Mouse (Mus musculus): ENCODE measurements around the gene Ndufs3. TPM values are rescaled to one million over a fixed set of nuclear protein-coding genes. Genes with fewer than 3 reads are reported as not detected.
"Not testable (repeated sequence)": the region's sequence is repeated elsewhere in the genome, so short reads cannot be mapped to it uniquely, and the experiment has no call there.

The Ndufs3 gene
- total RNA-seq, 2 experiments from 2014 or later, result 752 to 790 TPM

DNA sequence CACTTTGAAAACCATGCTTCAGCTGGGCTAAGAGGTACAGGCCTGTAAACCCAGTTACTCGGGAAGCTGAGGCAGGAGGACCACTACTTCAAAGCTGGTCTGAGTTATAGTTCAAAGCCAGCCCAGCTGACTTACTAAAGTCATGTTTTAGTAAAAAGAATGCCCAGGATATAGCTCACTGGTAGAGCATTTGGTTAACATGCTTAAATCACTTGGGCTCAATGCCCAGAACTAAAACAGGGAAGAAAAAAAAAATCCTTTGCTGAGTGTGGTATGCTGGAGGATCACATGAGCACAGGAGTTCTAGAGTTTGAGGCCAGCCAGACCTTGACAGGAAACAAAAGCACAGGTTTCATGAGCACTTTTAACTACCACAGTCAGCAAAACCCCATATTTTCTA is 7.0 kb upstream of the Ndufs3 start:
- no peak for DNase-seq

GRCm38 (mm10) chr2:90910861-90911260 is 6.2 kb upstream of the Ndufs3 start:
- intact Hi-C loops (cut with DNase I), result no loop called here
- DNase-seq, result no peak

More for the DNA sequence above, 7.0 kb upstream of the Ndufs3 start:
- intact Hi-C loops (cut with DNase I), result no loop called here

GRCm38 (mm10) chr2:90906721-90907120 is 2.1 kb upstream of the Ndufs3 start:
- intact Hi-C loops (cut with DNase I), result no loop called here
- no peak for DNase-seq

- no peak for DNase-seq
Measured at GRCm38 (mm10) chr2:90904856-90905224, 213 bp upstream of the Ndufs3 start.

GRCm38 (mm10) chr2:90903398-90903797 is 1.2 kb downstream of the Ndufs3 start:
- DNase-seq, result no peak
- intact Hi-C loops (cut with DNase I), result no loop called here

More at GRCm38 (mm10) chr2:90904856-90905224, 213 bp upstream of the Ndufs3 start:
- intact Hi-C loops (cut with DNase I), result no loop called here

- DNase-seq; intact Hi-C loops (cut with DNase I): not testable (repeated sequence)
Measured at GRCm38 (mm10) chr2:90894299-90894677, 10.3 kb downstream of the Ndufs3 start.

DNA sequence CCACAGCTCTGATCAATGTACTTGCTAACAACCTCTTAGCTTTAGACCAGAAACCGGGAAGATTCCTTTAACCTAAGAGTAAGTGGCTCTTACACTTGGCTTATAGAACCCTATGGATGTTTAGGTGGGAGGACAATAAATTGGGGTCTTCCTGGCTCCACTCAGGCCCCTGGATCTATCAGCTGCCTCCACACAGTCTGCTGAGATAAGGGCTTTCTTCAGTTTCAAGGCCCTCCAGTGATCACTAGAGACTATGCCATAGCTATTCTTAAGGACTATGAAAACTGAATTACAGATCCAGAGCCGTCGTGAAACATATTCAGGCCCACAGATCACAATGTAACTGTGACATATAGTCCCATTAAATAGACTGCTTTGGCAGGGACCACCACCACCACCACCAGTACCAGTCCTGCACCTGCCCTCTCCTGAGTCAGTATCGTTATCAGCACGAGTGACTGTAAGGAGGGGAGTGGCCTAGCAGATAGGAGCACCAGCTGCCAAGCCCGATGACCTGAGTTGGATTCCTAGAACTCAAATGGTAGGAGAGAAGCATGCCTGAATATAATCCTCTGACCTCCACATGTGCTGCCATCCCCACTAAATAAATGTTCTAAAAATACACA is 10.8 kb downstream of the Ndufs3 start:
- DNase-seq, result no peak
- intact Hi-C loops (cut with DNase I), result no loop called here

DNA sequence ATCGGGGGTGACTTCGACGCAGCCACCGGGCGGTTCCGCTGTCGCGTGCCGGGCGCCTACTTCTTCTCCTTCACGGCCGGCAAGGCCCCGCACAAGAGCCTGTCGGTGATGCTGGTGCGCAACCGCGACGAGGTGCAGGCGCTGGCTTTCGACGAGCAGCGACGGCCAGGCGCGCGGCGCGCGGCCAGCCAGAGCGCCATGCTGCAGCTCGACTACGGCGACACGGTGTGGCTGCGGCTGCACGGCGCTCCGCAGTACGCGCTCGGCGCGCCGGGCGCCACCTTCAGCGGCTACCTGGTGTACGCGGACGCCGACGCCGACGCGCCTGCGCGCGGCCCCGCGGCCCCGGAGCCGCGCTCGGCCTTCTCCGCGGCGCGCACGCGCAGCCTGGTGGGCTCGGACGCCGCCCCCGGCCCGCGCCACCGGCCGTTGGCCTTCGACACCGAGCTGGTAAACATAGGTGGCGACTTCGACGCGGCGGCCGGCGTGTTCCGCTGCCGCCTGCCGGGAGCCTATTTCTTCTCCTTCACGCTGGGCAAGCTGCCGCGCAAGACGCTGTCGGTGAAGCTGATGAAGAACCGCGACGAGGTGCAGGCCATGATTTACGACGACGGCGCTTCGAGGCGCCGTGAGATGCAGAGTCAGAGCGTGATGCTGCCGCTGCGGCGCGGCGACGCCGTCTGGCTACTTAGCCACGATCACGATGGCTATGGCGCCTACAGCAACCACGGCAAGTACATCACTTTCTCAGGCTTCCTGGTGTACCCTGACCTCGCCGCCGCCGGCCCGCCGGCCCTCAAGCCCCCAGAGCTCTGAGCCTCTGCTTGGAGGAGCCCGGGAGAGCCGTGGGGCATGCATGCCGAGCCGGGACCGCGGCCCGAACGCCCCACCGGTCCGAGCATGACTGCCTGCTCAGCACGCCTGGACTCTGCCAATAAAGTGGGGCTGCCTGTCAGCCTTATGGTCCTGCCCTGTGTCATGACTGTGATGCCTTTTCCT is 14.8 kb downstream of the Ndufs3 start:
- intact Hi-C loops (cut with DNase I), result no loop called here
- peak; percentile 55 to 56 for DNase-seq

GRCm38 (mm10) chr2:90887627-90888026 is 17.0 kb downstream of the Ndufs3 start:
- intact Hi-C loops (cut with DNase I), result no loop called here
- DNase-seq, result no peak

GRCm38 (mm10) chr2:90886436-90886835 is 18.2 kb downstream of the Ndufs3 start:
- DNase-seq, result no peak
- intact Hi-C loops (cut with DNase I), result no loop called here

DNA sequence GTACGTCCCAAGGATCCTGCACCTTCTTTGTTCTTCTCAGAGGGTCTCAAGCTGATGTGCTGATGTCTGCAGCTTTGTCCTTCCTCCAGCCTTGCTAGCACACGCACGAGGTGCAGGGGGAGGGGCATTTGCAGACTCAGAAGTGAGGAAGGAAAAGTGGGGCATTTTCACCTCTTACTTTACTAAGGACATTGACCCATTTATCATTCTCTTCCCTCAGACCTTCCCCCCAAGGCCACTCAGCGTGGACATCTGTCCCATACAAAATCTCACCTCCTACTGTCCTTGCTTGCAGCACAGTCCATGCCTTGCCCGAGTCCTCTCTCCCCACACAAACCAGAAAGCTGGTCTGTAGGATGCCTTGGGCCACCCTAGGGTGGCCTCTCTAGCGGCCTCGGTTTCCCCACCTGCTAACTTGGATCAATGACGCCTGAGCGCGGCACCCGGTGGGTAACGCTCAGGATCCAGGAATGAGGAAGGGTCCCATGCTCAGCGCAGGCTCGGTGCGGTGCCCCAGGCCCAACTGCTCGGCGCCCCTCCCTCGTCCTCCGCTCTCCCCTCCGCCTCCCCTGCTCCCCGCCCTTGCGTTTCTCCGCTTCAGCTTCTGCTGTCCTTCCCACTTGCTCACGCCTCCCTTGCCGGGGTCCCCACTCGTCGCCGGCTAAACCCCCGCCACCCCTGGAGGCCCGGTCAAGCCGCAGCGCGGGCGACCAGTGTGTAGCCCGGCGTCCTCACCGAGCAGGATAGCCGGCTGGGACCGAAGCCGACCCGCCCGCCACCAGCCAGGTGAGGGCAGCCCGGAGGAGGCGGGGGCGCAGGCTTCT is 19.2 kb downstream of the Ndufs3 start, which contains the start of gene C1qtnf4:
Gene C1qtnf4, plus strand, starts transcription at position 643 of the 824 bp plus-strand sequence.
- intact Hi-C loops (cut with DNase I), result no loop called here
- DNase-seq, result peak in 1 of 2 experiments; percentile 18

GRCm38 (mm10) chr2:90881824-90882223 is 22.8 kb downstream of the Ndufs3 start:
- intact Hi-C loops (cut with DNase I), result no loop called here
- DNase-seq, result no peak

DNA sequence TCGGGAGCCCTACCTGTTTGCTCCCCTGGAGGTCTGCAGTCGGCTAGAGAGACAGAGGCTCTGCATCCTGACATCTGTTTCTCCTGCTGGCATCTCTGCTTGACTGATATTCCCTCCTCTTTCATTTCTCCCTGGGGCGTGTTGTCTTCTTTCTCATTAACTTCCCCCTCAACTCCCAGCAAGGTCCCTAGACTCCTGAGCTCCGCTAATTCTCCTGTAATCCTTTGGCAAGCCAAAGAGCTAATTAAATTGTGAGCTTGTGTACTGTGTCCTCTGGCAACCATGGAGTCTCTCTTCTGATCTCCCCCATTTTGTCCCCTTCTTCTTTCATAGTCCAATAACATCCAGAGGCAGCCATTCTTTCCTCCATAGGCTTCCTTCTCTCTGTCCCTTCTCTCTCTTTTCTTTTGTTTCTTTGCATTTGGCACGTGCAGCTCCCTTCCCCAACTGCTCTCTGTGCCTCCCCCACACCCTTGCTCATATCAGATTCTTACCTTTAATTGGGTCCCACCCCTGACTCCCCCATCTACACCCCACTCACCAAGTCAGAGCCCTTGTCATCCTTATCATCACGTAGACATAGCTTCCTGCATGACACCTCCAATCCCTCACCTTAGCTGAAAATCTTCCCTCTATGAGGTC is 24.4 kb downstream of the Ndufs3 start:
- DNase-seq, result no peak
- intact Hi-C loops (cut with DNase I), result no loop called here

- intact Hi-C loops (cut with DNase I), result no loop called here
- no peak for DNase-seq
Measured at GRCm38 (mm10) chr2:90879419-90879818, 25.2 kb downstream of the Ndufs3 start.

DNA sequence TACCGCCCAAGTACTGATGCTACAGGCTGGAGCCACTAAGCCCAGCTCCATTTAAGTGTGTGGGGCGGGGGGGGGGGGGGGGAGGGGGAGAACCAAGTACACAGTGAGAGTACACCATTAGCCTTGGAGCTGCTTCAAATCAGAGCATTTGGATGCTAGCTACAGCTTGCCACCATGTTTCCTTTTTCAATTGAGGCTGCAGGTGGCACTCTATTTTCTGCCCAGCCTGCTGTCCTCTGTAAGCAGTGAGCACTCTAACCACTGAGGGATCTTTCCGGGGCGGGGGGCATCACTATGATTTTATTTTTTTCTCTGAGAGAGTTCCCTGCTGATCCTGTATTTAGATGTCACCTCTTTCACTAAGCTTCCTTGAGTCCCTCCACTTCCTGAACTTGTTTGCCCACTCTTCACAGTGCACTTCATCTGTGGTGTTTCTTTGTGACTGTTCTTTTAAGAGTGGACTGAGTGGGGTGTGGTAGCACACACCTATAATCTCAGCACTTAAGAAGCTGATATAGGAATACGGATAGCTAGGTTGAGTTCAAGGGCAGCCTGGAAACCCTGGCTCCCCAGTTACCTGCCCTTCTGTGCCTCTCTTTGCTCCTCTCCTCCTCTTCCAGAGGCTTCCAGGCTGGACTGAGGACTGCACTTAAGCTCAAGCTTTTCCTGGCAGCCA is 26.9 kb downstream of the Ndufs3 start:
- intact Hi-C loops (cut with DNase I), result no loop called here
- DNase-seq, result no peak

DNA sequence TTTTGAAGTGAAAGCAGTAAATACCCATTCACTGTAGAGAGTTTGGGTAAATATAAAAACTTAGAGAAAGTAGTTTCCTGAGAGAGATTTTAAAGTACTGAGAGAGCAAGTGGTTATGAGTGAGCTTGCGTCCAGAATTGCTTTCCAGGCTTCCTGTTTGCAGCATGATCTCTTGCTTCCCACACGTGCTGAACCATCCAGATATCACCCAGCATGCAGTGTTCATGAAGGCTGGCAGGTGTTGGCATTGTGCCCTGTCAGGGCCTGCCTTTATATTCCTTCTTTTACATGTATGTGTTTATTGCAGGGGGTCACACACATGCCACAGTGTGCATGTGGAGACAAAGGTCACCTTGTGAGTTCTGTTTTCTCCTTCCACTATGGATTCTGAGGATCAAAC is 29.4 kb downstream of the Ndufs3 start:
- DNase-seq, result no peak
- intact Hi-C loops (cut with DNase I), result no loop called here

- DNase-seq, result peak in 1 of 2 experiments; percentile 35
- intact Hi-C loops (cut with DNase I), result no loop called here
Measured at GRCm38 (mm10) chr2:90874025-90874424, 30.6 kb downstream of the Ndufs3 start.

DNA sequence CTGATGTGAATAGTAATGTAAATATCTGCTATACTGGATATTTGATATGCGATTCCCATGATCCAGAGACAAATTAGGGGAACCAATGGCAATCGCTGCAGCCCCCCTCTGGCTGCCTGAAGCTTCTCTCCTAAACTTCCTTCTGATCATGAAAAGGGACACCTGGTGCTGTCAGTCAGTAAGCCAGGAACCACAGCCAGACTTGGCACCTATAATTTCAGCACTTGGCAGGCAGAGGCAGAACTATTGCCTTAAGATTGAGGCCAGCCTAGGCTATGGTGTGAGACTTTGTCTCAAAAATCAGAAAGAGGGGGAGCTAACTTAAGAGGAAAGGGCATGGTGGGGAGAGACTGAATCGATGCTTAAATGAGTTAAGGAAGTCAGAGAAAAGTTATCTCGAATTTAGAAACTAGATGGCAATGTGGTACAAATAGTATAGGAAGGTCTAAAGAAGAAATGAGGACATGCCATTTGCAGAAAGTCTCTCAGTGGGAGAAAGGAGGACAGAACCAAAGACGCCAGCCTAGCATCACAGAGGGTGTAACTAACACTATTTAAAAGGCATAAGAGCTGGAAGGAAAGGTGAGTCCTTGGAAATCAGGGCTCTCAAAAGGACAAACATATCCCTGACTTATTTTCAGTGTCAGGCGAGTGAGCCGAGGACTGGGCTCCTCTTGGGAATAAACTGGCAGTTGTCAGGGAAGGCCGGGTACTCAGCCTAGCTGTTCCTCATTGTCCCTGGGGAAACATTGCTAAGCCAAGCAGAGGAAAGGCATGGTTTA is 33.3 kb downstream of the Ndufs3 start:
- no peak for DNase-seq
- intact Hi-C loops (cut with DNase I), result no loop called here

- intact Hi-C loops (cut with DNase I), result no loop called here
- peak; percentile 40 to 47 for DNase-seq
Measured at GRCm38 (mm10) chr2:90870136-90870601, 34.5 kb downstream of the Ndufs3 start.
